In the genomic region with DNA sequence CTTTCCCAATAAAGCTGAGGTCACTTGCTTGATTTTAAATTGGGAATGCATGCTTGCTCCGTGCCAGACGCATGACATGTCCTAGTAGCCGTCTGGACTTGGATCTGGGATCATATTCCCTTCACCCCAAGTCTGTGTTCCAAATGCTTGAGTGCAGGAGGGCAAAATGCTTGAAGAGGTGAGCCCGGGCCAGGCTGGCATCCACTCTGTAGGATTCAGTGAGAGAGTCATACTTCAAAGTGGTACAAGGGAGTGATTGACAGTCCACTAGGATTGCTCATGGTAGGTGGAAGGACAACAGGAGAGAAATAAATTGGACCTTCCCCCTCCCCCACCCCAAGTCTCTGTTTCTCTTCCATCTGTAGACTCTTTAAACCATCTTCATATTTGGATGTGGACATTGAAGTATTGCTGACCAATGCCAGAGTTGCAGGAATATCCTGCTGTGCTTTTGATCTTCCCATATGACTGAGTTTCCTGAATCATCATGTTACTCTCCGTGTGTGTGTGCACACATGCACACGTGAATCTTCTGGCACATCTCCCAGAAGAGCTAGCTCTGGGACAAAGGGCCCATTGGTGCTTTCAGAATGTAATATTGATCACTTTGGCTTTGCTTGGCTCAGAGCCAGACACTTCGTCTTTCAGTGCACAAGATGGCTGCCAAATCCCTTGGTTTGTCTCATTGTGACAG, we compare ENCODE assay signal across 9 mouse cellular contexts. TPM values are rescaled to one million over a fixed set of nuclear protein-coding genes. Genes with fewer than 3 reads are reported as not detected.
DNase-seq lines count a peak whose midpoint lies in the region; ATAC-seq lines count a peak whose summit lies in the region.
"Had no signal": no experiment of that assay in that cellular context is flagged by ENCODE, and none has a peak within 500 bp of the region (broad histone marks: within the 10 kb centered on the region; RNA-seq: fewer than 3 reads in every experiment).

No protein-coding gene starts in this region.

- peak; percentile 84 for ATAC-seq in hindbrain, embryonic 13.5 days (ENCODE audit: low FRiP score)
- no peak for ATAC-seq in monocyte, adult 5-6 weeks (replicated peaks; ENCODE audit: insufficient number of reproducible peaks, low FRiP score, low TSS enrichment, poor library complexity, severe bottlenecking)

- no peaks in the 10 kb centered on the region for H3K4me1 ChIP-seq in hindbrain, embryonic 13.5 days (replicated peaks)

- H3K9ac ChIP-seq in hindbrain, embryonic 13.5 days: no peak overlapping the region

- no peaks in the 10 kb centered on the region for H3K36me3 ChIP-seq in hindbrain, embryonic 13.5 days

- H3K4me2 ChIP-seq in hindbrain, embryonic 13.5 days: no peak overlapping the region

- no peaks in the 10 kb centered on the region for H3K9me3 ChIP-seq in hindbrain, embryonic 13.5 days

- no peaks in the 10 kb centered on the region for H3K27me3 ChIP-seq in hindbrain, embryonic 13.5 days

- WGBS in hindbrain, embryonic 13.5 days: 55% methylated on average over 7 of the region's 7 CpGs

- DNase-seq in heart, adult 8-10 months (ENCODE audit: low spot score): peak; percentile 56
- no peak for DNase-seq in heart, postnatal 4 days
- peak; percentile 61 for DNase-seq in 3T3-L1 (ENCODE audit: low read depth, low spot score)
- peak; percentile 5 for DNase-seq in brain, adult 2 months (ENCODE audit: low read depth, low spot score)
- DNase-seq in kidney, postnatal 14 days: no peak
- no peak for DNase-seq in adipocyte (ENCODE audit: low spot score)
- DNase-seq: kidney, postnatal 25 days had no signal

- no peak overlapping the region for H3K27ac ChIP-seq in hindbrain, embryonic 13.5 days

- no peak overlapping the region for H3K4me3 ChIP-seq in hindbrain, embryonic 13.5 days

RNA-seq across cellular contexts. Expression of gene Prrx1, which starts 25.2 kb away (rescaled TPM):
- total RNA-seq in heart, adult 8-10 months (2022): 10 to 100 TPM; 29.1 to 33.6 (median 30.5) TPM
- 10 to 100 TPM; 32.7 to 34.2 TPM for total RNA-seq in heart, postnatal 4 days (2021)
- 6.4 and 10.6 TPM in 2 replicates for polyA plus RNA-seq in hindbrain, embryonic 13.5 days (2015; fragmentation: Nextera tagmentation; extraction: Ambion mirVana)
- total RNA-seq in monocyte, adult 5-6 weeks (2017): 0.10 TPM in 1 of 3 replicates, not detected in the others

Comparison
In these comparisons a context has a peak if more than half of its experiments do, and no peak if none do; other contexts are left out.
1. DNase-seq: peak in heart, adult 8-10 months (single experiment), 3T3-L1 (single experiment) and brain, adult 2 months (single experiment); none in heart, postnatal 4 days (single experiment), kidney, postnatal 14 days (single experiment) and adipocyte (single experiment).
2. RNA of gene Prrx1, which starts 25.2 kb away (total RNA-seq): 32.7 to 34.2 TPM in heart, postnatal 4 days and 29.1 to 33.6 TPM in heart, adult 8-10 months; 0.10 TPM in monocyte, adult 5-6 weeks; every median in the first group is over 10 times any median in the second.